Mouse (Mus musculus) neutrophil, adult 83 days (primary cell): ENCODE results near the gene A530032D15Rik. TPM values are rescaled to one million over a fixed set of nuclear protein-coding genes. Genes with fewer than 3 reads are reported as not detected.

Experiments
- total RNA-seq, 2 experiments: library from RNA; stranded (reverse); gene quantifications; one replicate each; pipeline ENCODE4 v1.2.4; 2023

Gene A530032D15Rik
- total RNA-seq, result 10 to 100 TPM; 26.6 to 37.5 TPM

GRCm38 (mm10) chr1:85109753-85110152 lies at the start of gene A530032D15Rik:
TSS of gene A530032D15Rik (minus strand) at chr1:85109853.

DNA sequence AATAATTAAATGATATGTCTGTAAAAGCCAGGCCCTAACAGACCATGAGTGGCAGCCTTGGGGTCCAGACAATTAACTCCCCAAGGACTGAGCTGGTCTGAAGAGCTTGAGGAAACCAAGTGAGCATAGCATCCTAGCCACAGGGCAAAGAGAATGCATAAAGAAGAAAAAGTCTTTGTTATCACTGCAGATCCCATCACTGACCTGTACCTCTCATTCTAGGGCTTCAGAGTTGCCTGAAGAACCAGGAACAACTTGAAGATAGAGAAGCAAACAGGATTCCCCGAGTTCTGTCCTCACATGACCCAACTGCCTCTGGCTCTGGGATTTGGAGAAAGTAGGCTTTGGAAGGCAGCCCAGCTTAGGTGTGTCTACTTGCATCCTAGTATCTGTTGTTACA lies 9.8 kb downstream of the A530032D15Rik start, which contains the start of gene Gm10553:
Gene Gm10553, plus strand, starts transcription at position 301 of the 400 bp plus-strand sequence.

Other genes starting within 250 kb of the A530032D15Rik start
- 1 to 10 TPM; 3.1 to 3.8 TPM for gene Slc16a14, start 174.7 kb downstream of the A530032D15Rik start, total RNA-seq
- not detected for gene Gm10553, start 9.7 kb downstream of the A530032D15Rik start, total RNA-seq
- gene C130026I21Rik, start 160.7 kb upstream of the A530032D15Rik start, total RNA-seq, result 10 to 100 TPM; 29.4 to 39.6 TPM